Comparison of ENCODE assay signal across 28 mouse cellular contexts in the genomic region with DNA sequence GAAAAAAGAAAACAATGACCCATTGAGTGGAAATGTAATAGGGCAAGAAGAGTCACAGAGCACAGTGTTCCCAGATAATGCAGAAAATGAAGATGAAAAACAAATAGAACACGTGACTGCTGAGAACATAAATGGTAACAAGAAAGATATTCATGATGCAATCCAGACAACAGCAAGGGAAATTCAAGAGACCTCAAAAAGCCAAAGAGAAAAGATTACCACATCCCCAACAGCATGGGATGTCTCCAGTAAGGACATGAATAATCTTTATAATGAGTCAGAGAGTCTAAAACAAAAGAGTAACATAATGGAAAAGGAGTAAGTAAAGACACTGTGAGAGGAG. TPM values are rescaled to one million over a fixed set of nuclear protein-coding genes. Genes with fewer than 3 reads are reported as not detected.
DNase-seq lines count a peak whose midpoint lies in the region; ATAC-seq and TF ChIP-seq lines count a peak whose summit lies in the region.
"Had no signal": no experiment of that assay in that cellular context is flagged by ENCODE, and none has a peak within 500 bp of the region (broad histone marks: within the 10 kb centered on the region; RNA-seq: fewer than 3 reads in every experiment).

No protein-coding gene starts in this region.

- H3K9ac ChIP-seq in forebrain, postnatal 0 days, result no peak overlapping the region
- no peak overlapping the region for H3K9ac ChIP-seq in forebrain, embryonic 16.5 days (replicated peaks; ENCODE audit: low read depth, low read length)
- H3K9ac ChIP-seq in midbrain, embryonic 11.5 days (ENCODE audit: low read length), result no peak overlapping the region
- H3K9ac ChIP-seq in hindbrain, embryonic 16.5 days (ENCODE audit: low read depth, low read length), result no peak overlapping the region
- H3K9ac ChIP-seq in neural tube, embryonic 14.5 days (replicated peaks; ENCODE audit: low read depth, low read length), result no peak overlapping the region
- H3K9ac ChIP-seq: heart, embryonic 13.5 days had no signal

- H3K4me3 ChIP-seq in forebrain, postnatal 0 days (ENCODE audit: low read depth, low read length), result no peak overlapping the region
- H3K4me3 ChIP-seq in forebrain, embryonic 16.5 days (replicated peaks; ENCODE audit: low read length), result no peak overlapping the region
- no peak overlapping the region for H3K4me3 ChIP-seq in midbrain, embryonic 11.5 days (ENCODE audit: low read depth, low read length)
- no peak overlapping the region for H3K4me3 ChIP-seq in midbrain, embryonic 10.5 days
- no peak overlapping the region for H3K4me3 ChIP-seq in hindbrain, embryonic 16.5 days (ENCODE audit: low read length)
- H3K4me3 ChIP-seq in neural tube, embryonic 14.5 days (ENCODE audit: low read depth, low read length), result no peak overlapping the region
- H3K4me3 ChIP-seq: heart, embryonic 13.5 days; limb, embryonic 10.5 days had no signal

- no peak for TF ChIP-seq CTCF in forebrain, postnatal 0 days (IDR thresholded peaks at IDR 0.05; ENCODE audit: low read depth)

- H3K27me3 ChIP-seq in forebrain, postnatal 0 days (ENCODE audit: insufficient read depth, low read length), result no peaks in the 10 kb centered on the region
- H3K27me3 ChIP-seq in forebrain, embryonic 16.5 days (replicated peaks; ENCODE audit: control insufficient read depth, insufficient read depth, low read length), result no peaks in the 10 kb centered on the region
- H3K27me3 ChIP-seq in midbrain, embryonic 11.5 days (ENCODE audit: control insufficient read depth, insufficient read depth, low read length), result no peaks in the 10 kb centered on the region
- no peaks in the 10 kb centered on the region for H3K27me3 ChIP-seq in midbrain, embryonic 10.5 days (ENCODE audit: low read depth, poor library complexity, severe bottlenecking)
- no peaks in the 10 kb centered on the region for H3K27me3 ChIP-seq in hindbrain, embryonic 16.5 days (replicated peaks; ENCODE audit: control insufficient read depth, insufficient read depth, low read length)
- no peaks in the 10 kb centered on the region for H3K27me3 ChIP-seq in neural tube, embryonic 14.5 days (ENCODE audit: control insufficient read depth, insufficient read depth, low read length)
- H3K27me3 ChIP-seq: CH12.LX; heart, embryonic 13.5 days had no signal

- 0 out of 2 replicates have a peak, but pooled peaks cover 2% of the 10 kb centered on the region for H3K4me1 ChIP-seq in forebrain, postnatal 0 days (ENCODE audit: insufficient read depth)
- H3K4me1 ChIP-seq in forebrain, embryonic 16.5 days (replicated peaks; ENCODE audit: control insufficient read depth, insufficient read depth, low read length), result no peaks in the 10 kb centered on the region
- H3K4me1 ChIP-seq in midbrain, embryonic 11.5 days (ENCODE audit: control insufficient read depth, insufficient read depth, low read length), result no peaks in the 10 kb centered on the region
- H3K4me1 ChIP-seq in midbrain, embryonic 10.5 days, result no peaks in the 10 kb centered on the region; the same call in 1 of the 2 replicates
- no peaks in the 10 kb centered on the region for H3K4me1 ChIP-seq in hindbrain, embryonic 16.5 days (ENCODE audit: control insufficient read depth, insufficient read depth, low read depth, low read length)
- H3K4me1 ChIP-seq in neural tube, embryonic 14.5 days (ENCODE audit: control insufficient read depth, insufficient read depth, low read length), result no peaks in the 10 kb centered on the region
- H3K4me1 ChIP-seq: heart, embryonic 13.5 days; limb, embryonic 10.5 days had no signal

- 50% methylated on average over 1 of the region's 1 CpGs for WGBS in forebrain, postnatal 0 days
- WGBS in forebrain, embryonic 16.5 days, result 63% methylated on average over 1 of the region's 1 CpGs
- WGBS in midbrain, embryonic 11.5 days, result 66% methylated on average over 1 of the region's 1 CpGs
- WGBS in midbrain, embryonic 10.5 days, result 66% methylated on average over 1 of the region's 1 CpGs
- WGBS in hindbrain, embryonic 16.5 days, result 42% methylated on average over 1 of the region's 1 CpGs
- WGBS in neural tube, embryonic 14.5 days, result 39% methylated on average over 1 of the region's 1 CpGs

- H3K4me2 ChIP-seq in forebrain, postnatal 0 days (ENCODE audit: low read depth), result no peak overlapping the region
- H3K4me2 ChIP-seq in forebrain, embryonic 16.5 days (ENCODE audit: low read length), result no peak overlapping the region
- no peak overlapping the region for H3K4me2 ChIP-seq in midbrain, embryonic 11.5 days
- H3K4me2 ChIP-seq in hindbrain, embryonic 16.5 days (ENCODE audit: low read length), result no peak overlapping the region
- H3K4me2 ChIP-seq in neural tube, embryonic 14.5 days (ENCODE audit: low read depth, low read length), result no peak overlapping the region
- H3K4me2 ChIP-seq: heart, embryonic 13.5 days; liver, embryonic 11.5 days had no signal

- H3K36me3 ChIP-seq in forebrain, postnatal 0 days (ENCODE audit: insufficient read depth), result no peaks in the 10 kb centered on the region
- no peaks in the 10 kb centered on the region for H3K36me3 ChIP-seq in forebrain, embryonic 16.5 days (ENCODE audit: control insufficient read depth, insufficient read depth)
- H3K36me3 ChIP-seq in midbrain, embryonic 11.5 days (ENCODE audit: control insufficient read depth, insufficient read depth, low read length), result no peaks in the 10 kb centered on the region
- H3K36me3 ChIP-seq in midbrain, embryonic 10.5 days, result no peaks in the 10 kb centered on the region
- H3K36me3 ChIP-seq in hindbrain, embryonic 16.5 days (ENCODE audit: control insufficient read depth, insufficient read depth, low read length), result no peaks in the 10 kb centered on the region
- H3K36me3 ChIP-seq in neural tube, embryonic 14.5 days (ENCODE audit: control insufficient read depth, insufficient read depth, low read length), result no peaks in the 10 kb centered on the region
- H3K36me3 ChIP-seq: heart, embryonic 13.5 days; limb, embryonic 10.5 days had no signal

- no peaks in the 10 kb centered on the region for H3K9me3 ChIP-seq in forebrain, postnatal 0 days (ENCODE audit: low read length)
- no peaks in the 10 kb centered on the region for H3K9me3 ChIP-seq in forebrain, embryonic 16.5 days (ENCODE audit: control insufficient read depth, low read length)
- no peaks in the 10 kb centered on the region for H3K9me3 ChIP-seq in midbrain, embryonic 11.5 days (ENCODE audit: control insufficient read depth, low read length)
- no peaks in the 10 kb centered on the region for H3K9me3 ChIP-seq in midbrain, embryonic 10.5 days (replicated peaks)
- H3K9me3 ChIP-seq in hindbrain, embryonic 16.5 days (ENCODE audit: control insufficient read depth, low read length), result no peaks in the 10 kb centered on the region
- no peaks in the 10 kb centered on the region for H3K9me3 ChIP-seq in neural tube, embryonic 14.5 days (ENCODE audit: control insufficient read depth, low read length)
- H3K9me3 ChIP-seq: limb, embryonic 10.5 days had no signal

- H3K27ac ChIP-seq in forebrain, postnatal 0 days (ENCODE audit: low read depth, low read length), result peak overlapping the region; percentile 45
- no peak overlapping the region for H3K27ac ChIP-seq in forebrain, embryonic 16.5 days (ENCODE audit: low read length)
- no peak overlapping the region for H3K27ac ChIP-seq in midbrain, embryonic 11.5 days (ENCODE audit: low read depth, low read length)
- H3K27ac ChIP-seq in midbrain, embryonic 10.5 days (replicated peaks), result no peak overlapping the region
- H3K27ac ChIP-seq in hindbrain, embryonic 16.5 days (ENCODE audit: low read depth, low read length), result peak overlapping the region; percentile 56; the same call in 1 of the 2 replicates
- H3K27ac ChIP-seq in neural tube, embryonic 14.5 days (ENCODE audit: low read depth, low read length), result peak overlapping the region; percentile 28; the same call in 1 of the 2 replicates
- H3K27ac ChIP-seq: heart, embryonic 13.5 days; limb, embryonic 10.5 days had no signal

- peak; percentile 44; the same call in 1 of the 2 replicates for ATAC-seq in forebrain, postnatal 0 days
- ATAC-seq in forebrain, embryonic 16.5 days, result no peak
- ATAC-seq in midbrain, embryonic 11.5 days (ENCODE audit: low FRiP score), result peak; percentile 24
- peak; percentile 67 for ATAC-seq in hindbrain, embryonic 16.5 days
- ATAC-seq in neural tube, embryonic 14.5 days (ENCODE audit: low read depth), result peak; percentile 65
- ATAC-seq: forebrain, embryonic 14.5 days had no signal

- DNase-seq in forebrain, postnatal 0 days, result no peak
- DNase-seq in midbrain, embryonic 11.5 days (ENCODE audit: low spot score, missing footprints), result no peak
- no peak for DNase-seq in midbrain, embryonic 10.5 days (ENCODE audit: low spot score)
- DNase-seq in spleen, adult 12 weeks (ENCODE audit: low spot score), result no peak
- DNase-seq in heart, adult 11 months, result no peak
- DNase-seq: cerebellum, adult 8-10 months; kidney, adult 8-10 months; kidney, postnatal 14 days; lung, adult 2 months; lung, postnatal 36 days; spleen, adult 18-20 months; thymus, postnatal 25 days had no signal

RNA-seq across cellular contexts. Expression of a gene that starts 0.4 kb away (rescaled TPM):
- 0.08 and 0.57 TPM in 2 replicates for total RNA-seq in forebrain, postnatal 0 days (2014; rRNA removed)
- polyA plus RNA-seq in forebrain, postnatal 0 days (2015; fragmentation: Nextera tagmentation; extraction: Ambion mirVana), result not detected in 2 replicates
- not detected in 2 replicates for polyA plus RNA-seq in forebrain, embryonic 16.5 days (2015; fragmentation: Nextera tagmentation; extraction: Ambion mirVana)
- not detected in 2 replicates for polyA plus RNA-seq in midbrain, embryonic 11.5 days (2014; fragmentation: Nextera tagmentation; extraction: Ambion mirVana)
- not detected in 2 replicates for polyA plus RNA-seq in midbrain, embryonic 10.5 days (2016; fragmentation: Nextera tagmentation; extraction: Ambion mirVana)
- polyA plus RNA-seq in hindbrain, embryonic 16.5 days (2015; fragmentation: Nextera tagmentation; extraction: Ambion mirVana), result not detected in 2 replicates
- polyA plus RNA-seq in neural tube, embryonic 14.5 days (2014; fragmentation: Nextera tagmentation; extraction: Ambion mirVana), result not detected in 2 replicates
- total RNA-seq: adrenal gland, postnatal 4 days; CH12.LX; gastrocnemius, adult 18-20 months; gastrocnemius, postnatal 4 days; heart, postnatal 25 days; left cerebral cortex, adult 18-20 months; megakaryocyte-erythroid progenitor cell, adult 5-6 weeks had no signal
- polyA plus RNA-seq: embryonic facial prominence, embryonic 11.5 days; forebrain, embryonic 14.5 days; heart, embryonic 13.5 days; intestine, embryonic 14.5 days; limb, embryonic 10.5 days; liver, embryonic 11.5 days; lung, adult 2 months had no signal

RNA-seq across cellular contexts. Expression of a gene that starts 48.1 kb away (rescaled TPM):
- 18.8 and 22.2 TPM in 2 replicates for total RNA-seq in forebrain, postnatal 0 days (2014; rRNA removed)
- 6.8 and 8.4 TPM in 2 replicates for polyA plus RNA-seq in forebrain, postnatal 0 days (2015; fragmentation: Nextera tagmentation; extraction: Ambion mirVana)
- 3.3 and 6.5 TPM in 2 replicates for polyA plus RNA-seq in forebrain, embryonic 16.5 days (2015; fragmentation: Nextera tagmentation; extraction: Ambion mirVana)
- 1.2 and 1.5 TPM in 2 replicates for polyA plus RNA-seq in midbrain, embryonic 11.5 days (2014; fragmentation: Nextera tagmentation; extraction: Ambion mirVana)
- polyA plus RNA-seq in midbrain, embryonic 10.5 days (2016; fragmentation: Nextera tagmentation; extraction: Ambion mirVana), result 0.94 and 1.3 TPM in 2 replicates
- 7.4 and 8.4 TPM in 2 replicates for polyA plus RNA-seq in hindbrain, embryonic 16.5 days (2015; fragmentation: Nextera tagmentation; extraction: Ambion mirVana)
- polyA plus RNA-seq in neural tube, embryonic 14.5 days (2014; fragmentation: Nextera tagmentation; extraction: Ambion mirVana), result 4.5 and 5.5 TPM in 2 replicates

Comparison
In these comparisons a context has a peak if more than half of its experiments do, and no peak if none do; other contexts are left out.
1. H3K27ac ChIP-seq: peak in forebrain, postnatal 0 days (single experiment), hindbrain, embryonic 16.5 days (single experiment) and neural tube, embryonic 14.5 days (single experiment); none in forebrain, embryonic 16.5 days (single experiment), midbrain, embryonic 11.5 days (single experiment) and midbrain, embryonic 10.5 days (single experiment).